Mouse (Mus musculus) heart, adult 8-10 months (tissue): ENCODE data around the gene Dus4l. TPM values are rescaled to one million over a fixed set of nuclear protein-coding genes. Genes with fewer than 3 reads are reported as not detected.

Experiments
- DNase-seq: peaks from one replicate; pipeline ENCODE4 v3.0.0; 2022; ENCODE audit warnings: low spot score
- total RNA-seq, 4 experiments: library from RNA; stranded (reverse); gene quantifications; 2 replicates each; pipeline ENCODE4 v1.2.4; 2022

Dus4l gene
- total RNA-seq, 4 experiments from 2014 or later, result 5.2 to 9.2 (median 7.0) TPM

DNA sequence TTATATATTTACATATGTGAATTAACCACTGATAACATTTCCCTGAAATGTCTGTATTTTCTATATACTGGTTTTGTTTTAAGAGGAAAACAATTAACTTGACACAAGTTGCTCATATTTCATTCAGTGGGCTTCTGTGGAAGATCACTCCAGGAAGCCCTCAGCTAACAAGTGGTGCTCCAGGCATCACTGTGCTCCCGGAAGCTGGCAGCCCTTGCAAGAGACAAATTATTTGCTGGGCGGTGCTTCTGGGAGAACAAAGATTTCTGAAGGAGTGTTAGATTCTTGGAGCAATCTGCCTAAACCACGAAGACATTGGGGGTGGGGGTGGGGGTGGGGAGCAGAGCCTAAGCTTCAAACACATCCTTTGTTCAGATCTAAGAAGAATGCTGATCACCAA, 62.6 kb downstream of the Dus4l start:
- DNase-seq, result no peak

Other genes starting within 250 kb of the Dus4l start
- gene Cbll1, start 155.2 kb downstream of the Dus4l start, total RNA-seq, result 1 to 10 TPM; 8.9 to 9.9 (median 9.7) TPM
- gene Slc26a4, start 94.9 kb downstream of the Dus4l start, total RNA-seq, result under 1 TPM in 2 of 4 experiments, not detected in 2; 0.14 to 0.28 TPM
- 10 to 100 TPM; 36.2 to 40.5 (median 36.7) TPM for gene Bcap29, start 20.2 kb downstream of the Dus4l start, total RNA-seq
- 10 to 100 TPM; 56.3 to 63.2 (median 59.0) TPM for gene Cog5, start within 50 bp of the Dus4l start, total RNA-seq
- gene Gpr22, start 59.1 kb upstream of the Dus4l start, total RNA-seq, result 10 to 100 TPM; 20.5 to 30.8 (median 28.3) TPM